Mouse (Mus musculus): Measurements from ENCODE around the gene Mfsd9.

- TF ChIP-seq GATA1 (IDR thresholded peaks at IDR 0.05; ENCODE audit: borderline replicate concordance, low read length) (no peak), FLI1 (IDR thresholded peaks at IDR 0.05; ENCODE audit: low read length) (no peak)
Measured at GRCm38 (mm10) chr1:40764701-40765275, 25.7 kb downstream of the Mfsd9 start.
